Mouse (Mus musculus) right cerebral cortex, postnatal 36 days (tissue): ENCODE results near the gene Gm26727.
A peak's percentile ranks its signal among the peaks of the same experiment; 100 is the strongest.
"Not testable (repeated sequence)": the region's sequence is repeated elsewhere in the genome, so short reads cannot be mapped to it uniquely, and the experiment has no call there.

Experiments used
- DNase-seq, 2 experiments: peaks; one replicate each; pipeline ENCODE4 v3.0.0; 2022; ENCODE audit warnings: low spot score in 2 of 2, mixed read lengths in 1 of 2

Gene Gm26727

GRCm38 (mm10) chr2:67433081-67433480, at the start of gene Gm26727:
Gene Gm26727 (minus strand): TSS chr2:67433181.
- DNase-seq: no peak

DNA sequence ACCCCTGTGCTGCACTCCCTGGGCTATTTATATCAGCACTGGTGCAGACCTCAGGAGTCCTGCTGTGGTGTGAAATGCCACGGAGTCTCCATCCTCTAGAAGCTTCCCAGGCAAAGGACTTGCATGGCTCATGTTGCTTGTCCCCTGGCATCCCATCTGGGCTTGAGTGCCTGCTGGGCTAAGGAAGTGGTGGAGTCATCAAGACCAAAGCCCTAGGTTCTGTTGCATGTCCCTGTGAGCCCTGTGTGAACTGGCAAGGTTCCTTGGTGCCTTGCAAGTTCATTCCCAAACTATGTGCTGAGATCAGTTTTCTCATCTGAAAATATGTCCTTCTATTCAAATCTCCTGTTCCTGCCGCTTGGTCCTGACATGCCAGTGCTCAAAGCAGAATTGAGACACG, 48.1 kb upstream of the Gm26727 start:
- DNase-seq: no peak

GRCm38 (mm10) chr2:67477753-67478152, 44.8 kb upstream of the Gm26727 start:
- DNase-seq: peak; percentile 8 to 20

GRCm38 (mm10) chr2:67470030-67470429, 37.0 kb upstream of the Gm26727 start:
- not testable (repeated sequence) for DNase-seq

- DNase-seq: no peak
Observed at GRCm38 (mm10) chr2:67467036-67467435, 34.1 kb upstream of the Gm26727 start.

DNA sequence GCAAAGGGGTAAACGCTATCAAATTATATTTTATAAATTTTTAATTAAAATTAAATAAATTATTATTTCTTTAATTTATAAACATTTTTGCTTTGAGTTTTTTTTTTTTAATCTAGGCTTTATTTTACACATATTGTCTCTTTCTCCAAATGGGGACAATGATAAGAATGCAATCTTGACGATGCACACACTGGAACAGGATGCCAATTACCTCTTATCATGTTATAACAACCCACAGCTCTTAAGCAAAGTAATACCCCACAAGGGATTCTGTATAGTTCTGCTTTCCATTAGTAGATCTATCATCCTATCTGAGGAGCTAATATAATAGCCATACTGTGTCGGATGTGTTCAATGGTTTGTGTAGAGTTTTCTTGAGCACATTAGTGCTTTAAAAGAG, 27.9 kb upstream of the Gm26727 start:
- DNase-seq: no peak

- peak; percentile 32 to 34 for DNase-seq
Observed at GRCm38 (mm10) chr2:67447206-67447605, 14.2 kb upstream of the Gm26727 start.

- no peak for DNase-seq
Observed at GRCm38 (mm10) chr2:67446772-67447171, 13.8 kb upstream of the Gm26727 start.

GRCm38 (mm10) chr2:67445780-67446179, 12.8 kb upstream of the Gm26727 start, which contains the start of gene Xirp2:
Gene Xirp2 (plus strand): TSS chr2:67446002.
- no peak for DNase-seq

- no peak for DNase-seq
Observed at GRCm38 (mm10) chr2:67438309-67438708, 5.3 kb upstream of the Gm26727 start.

- DNase-seq: no peak
Observed at GRCm38 (mm10) chr2:67422799-67423198, 10.2 kb downstream of the Gm26727 start.

GRCm38 (mm10) chr2:67420853-67421252, 12.1 kb downstream of the Gm26727 start:
- no peak for DNase-seq

GRCm38 (mm10) chr2:67413425-67413824, 19.6 kb downstream of the Gm26727 start, which contains the start of gene Gm21830:
Gene Gm21830 (plus strand): TSS chr2:67413725.
- not testable (repeated sequence) for DNase-seq
